Mouse (Mus musculus): Measurements from ENCODE around the gene Otop2.
A peak's percentile ranks its signal among the peaks of the same experiment; 100 is the strongest.

Gene Otop2

DNA sequence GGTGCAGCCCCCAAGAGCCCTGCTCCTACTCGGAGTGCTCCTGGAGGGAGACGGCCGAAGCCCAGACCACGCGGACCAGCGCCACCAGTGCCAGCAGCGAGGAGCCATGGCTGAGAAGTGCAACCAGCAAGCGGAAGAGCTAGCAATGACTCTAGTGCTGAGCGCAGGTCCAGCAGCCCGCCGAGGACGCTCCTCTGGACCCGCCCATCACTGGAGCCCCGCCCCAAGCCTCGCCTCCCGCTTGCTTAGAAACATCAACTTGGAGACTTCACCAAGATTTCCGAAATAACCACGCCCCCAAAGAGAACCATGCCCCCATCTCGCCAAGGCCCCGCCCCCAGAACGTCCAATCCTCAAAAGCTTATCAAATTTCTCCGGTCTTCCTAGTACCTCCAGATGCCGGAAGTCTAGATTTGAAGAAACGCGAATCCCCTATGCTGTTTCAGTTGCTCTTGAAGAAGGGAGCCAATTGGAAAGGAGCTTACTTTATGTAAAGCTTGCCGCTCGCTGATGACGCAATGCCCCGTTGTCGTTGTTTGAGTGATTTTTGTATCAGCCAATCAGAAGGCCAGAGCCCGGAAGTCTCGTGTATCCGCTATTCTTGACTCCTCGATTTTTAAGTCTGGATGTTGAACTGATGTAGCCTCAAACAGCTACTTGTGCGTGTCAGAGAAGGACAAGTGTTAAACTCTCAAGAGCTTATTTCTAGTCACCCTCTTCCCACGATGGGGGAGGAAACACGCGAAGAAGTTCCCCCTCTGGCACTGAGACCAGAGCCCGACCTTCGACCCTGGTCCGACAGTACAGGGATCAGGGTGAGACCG lies 30.0 kb upstream of the Otop2 start, which contains the start of gene Fdxr:
TSS of gene Fdxr (minus strand) at position 271 of the 824 bp plus-strand sequence.
- peak; percentile 99 for DNase-seq

DNA sequence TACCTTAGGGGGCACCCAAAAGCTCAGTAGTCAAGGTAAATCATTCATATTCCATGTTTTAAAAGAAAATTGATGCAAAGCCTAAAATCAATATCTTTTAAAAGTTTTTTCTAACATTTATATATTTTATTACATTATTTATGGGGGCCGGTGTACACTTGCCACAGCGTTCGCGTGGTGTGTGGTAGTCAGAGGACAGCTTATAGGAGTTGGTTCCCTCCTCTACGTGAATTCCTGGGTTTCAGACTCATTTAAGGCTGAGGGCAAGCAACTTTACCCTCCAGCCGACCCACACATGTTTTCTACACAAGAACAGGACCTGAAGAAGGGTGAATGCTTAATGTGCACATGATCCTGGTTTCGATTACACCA lies 29.4 kb upstream of the Otop2 start:
- DNase-seq: no peak

DNA sequence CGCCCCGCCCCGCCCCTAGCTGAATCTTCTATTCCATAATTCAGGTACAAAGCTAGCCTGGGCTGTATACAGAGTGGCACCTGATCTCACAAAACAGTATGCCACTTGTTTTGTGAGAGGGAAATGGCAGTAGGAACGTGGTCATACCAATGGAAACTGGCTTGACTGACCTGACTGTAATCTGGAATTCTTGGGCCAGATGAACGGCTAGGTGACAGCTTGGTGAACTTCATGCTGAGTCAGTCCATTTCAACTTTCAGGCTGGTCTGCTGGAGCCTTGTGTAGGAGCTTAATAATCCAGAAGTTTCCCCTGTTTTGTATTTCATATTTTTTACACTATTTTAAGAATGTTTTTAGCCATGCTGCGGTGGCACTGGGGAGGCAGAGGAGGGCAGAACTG lies 28.8 kb upstream of the Otop2 start:
- no peak for DNase-seq

DNA sequence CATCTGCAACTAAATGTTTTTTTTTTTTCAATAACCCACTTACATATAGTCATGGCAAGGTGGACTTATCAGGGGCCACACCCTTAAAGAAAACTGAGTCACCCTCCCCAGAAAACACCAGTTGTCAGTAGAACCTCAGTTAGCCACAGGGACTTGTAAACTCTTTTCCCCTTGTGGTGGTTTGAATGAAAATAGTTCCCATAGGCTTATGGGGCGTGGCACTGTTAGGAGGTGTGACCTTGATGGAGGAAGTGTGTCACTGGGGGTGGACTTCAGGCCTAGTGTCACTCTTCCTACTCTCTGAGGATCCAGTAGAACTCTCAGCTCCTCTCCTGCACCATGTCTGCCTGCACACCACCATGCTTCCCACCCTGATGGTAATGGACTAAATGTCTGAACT lies 27.2 kb upstream of the Otop2 start:
- DNase-seq: no peak

DNA sequence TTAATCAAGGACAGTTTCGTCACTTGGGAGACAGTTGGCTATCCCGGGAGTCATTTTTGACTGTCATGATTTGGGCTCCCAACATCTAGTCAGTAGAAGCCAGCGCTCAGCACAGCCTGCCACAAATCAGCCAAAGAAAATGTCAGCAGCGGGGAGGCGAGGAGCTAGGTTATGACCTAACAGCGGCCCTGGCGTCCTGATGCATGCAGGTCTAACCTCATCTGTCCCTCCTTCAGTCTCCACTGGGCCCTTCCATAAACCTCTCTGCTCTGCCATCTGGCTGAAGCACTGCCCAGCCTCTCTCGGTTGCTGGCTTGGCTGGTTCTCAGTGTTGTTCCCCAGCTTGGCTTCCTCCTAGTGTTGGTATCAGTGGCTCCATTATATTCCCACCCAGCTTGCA lies 24.7 kb upstream of the Otop2 start:
- DNase-seq: no peak

DNA sequence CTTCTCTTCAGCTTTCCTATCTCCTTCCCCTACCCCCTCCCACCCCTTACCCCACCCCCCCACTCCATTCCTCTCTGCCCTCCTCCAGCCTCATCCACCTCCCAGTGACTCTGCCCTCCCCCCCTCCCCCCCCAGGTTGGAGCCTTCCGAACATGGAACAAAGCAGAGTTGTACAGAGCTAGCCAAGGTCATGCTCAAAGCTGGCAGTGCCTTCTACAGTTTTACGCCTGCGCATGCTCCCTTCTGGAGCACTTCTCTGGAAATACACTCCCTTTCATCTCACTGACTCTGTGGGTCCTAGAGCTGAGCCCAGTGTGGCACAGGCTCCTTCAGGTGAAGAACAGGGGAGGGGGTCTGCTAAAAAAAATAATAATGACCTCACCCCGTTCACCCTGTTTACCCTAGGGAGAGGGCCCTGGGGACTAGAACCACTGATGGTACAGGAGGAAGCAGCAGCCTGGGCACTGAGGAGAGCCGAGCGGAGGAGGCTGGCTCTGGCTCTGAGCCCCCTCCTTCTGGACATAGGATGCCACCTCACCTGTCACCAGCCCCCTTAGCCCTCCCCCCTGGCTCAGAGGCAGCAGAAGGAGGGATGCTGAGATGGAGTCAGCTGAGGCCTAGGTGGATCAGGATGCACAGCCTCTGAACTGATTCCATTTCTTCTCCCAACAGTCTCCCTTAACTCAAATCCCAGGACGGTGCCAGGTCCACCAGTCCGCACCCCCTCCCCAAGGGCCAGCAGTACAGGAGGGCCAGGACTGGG lies 24.1 kb upstream of the Otop2 start:
- DNase-seq: no peak

DNA sequence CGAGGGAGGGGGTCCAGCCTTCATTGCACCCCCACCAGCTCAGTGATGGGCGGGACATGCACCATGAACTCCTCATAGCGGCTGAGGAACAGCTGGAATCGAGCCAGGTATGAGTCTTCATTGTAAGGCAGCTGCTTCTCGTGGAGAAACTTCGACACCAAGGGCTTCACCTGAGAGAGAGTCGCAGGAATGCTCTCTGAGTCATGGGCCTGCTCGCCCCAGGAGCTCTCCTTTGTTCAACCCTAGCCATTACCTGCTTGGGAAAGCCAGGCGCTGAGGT lies 23.5 kb upstream of the Otop2 start:
- no peak for DNase-seq

DNA sequence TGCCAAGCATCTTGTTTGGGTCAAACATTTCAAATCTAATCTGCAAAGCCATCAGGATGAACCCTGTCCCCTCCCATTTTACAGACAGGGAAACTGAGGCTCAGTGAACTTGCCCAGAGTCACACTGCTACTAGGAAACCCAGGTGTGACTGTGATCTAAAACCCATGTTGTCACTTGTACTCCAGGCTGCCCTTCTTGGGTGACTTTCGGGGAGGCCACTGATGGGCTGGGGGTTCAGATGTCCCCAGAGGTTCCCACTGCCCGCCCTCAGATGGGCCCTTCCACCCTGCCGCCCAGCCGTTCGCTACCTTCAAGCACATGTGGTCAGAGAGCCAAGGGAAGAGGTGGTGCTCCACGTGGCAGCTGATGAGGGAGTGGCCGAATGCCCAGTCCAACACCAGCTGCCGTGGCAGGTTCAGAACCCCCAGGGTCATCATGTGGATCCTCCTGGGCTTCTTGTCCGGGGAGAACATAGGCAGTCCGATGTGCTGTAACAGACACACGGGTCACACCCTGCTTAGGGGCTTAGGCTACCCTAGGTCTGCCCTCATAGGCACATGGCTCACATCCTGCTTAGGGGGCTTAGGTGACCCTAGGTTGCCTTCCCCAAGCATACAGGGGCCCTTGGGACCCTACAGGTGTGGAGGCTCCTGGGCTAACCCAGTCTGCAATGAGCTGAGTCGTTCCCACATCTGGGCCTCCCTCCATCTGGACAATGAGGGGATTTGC lies 22.9 kb upstream of the Otop2 start:
- no peak for DNase-seq

DNA sequence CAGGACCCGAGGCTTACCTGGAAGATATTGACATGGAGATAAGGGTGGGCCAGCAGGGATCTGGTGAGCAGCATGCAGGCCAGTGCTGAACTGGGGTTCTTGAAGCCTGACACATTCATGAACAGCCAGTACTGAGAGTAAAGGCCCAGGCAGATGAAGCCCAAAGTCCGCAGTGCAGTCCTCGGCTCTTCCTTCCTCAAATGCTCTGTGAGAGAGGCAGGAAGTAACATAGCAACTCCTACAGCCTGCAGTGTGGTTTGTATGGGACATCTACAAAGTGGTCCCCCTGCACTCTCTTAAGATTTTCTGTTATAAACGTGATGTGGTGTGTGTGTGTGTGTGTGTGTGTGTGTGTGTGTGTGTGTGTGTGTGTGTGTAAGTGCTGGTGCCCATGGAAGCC lies 21.7 kb upstream of the Otop2 start:
- DNase-seq: no peak

DNA sequence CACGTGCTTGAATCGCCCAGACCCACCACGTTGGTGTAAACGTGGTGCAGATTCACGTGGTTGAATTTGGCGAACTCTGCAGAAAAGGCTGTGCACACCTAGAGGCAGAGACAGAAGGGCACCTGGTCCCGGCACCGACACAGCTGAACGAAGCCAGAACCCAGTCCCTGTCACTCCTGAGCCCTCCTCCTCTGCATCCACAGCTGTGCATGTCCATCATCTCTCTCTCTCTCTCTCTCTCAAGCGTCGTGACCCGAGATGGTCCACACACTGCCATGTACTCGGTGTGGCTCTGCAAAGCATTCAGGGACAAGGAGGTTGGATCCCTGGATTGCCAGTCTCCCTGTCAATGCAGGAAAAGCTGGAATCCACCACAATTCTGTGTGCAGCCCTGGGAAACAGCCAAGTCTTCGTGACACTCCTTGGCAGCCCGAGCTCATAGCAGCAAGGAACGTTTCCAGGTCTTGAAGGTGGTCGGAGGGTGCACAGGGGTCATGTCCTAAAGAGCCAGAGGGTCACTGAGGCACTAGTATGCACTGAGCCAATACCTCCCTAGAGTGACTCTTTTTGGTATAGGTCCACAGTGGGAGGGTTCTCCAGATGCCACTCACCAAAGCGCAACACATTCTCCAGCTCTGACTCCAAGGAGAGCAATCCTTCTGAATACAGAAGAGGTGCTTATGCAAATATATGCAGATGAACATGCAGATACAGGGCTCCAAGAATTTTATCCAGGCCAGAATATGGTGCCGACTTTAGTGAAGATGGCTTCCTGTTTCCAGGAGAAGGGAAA lies 20.6 kb upstream of the Otop2 start:
- DNase-seq: no peak

DNA sequence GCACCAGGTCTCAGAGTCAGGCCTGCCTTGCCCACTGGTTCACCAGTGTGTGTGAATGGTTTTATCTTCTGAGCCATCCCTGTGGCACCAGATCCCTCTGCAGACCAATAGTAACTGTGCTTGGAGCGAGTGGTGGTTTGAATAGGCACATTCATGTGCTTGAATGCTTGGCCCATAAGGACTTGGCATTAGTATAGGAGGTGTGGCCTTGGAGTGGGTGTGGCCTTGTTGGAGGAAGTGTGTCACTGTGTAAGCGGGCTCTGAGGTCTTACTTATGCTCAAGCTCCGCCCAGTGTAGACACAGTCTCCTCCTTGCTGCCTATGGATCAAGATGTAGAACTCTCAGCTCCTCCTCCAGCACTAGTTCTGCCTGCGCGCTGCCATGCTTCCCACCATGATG lies 19.6 kb upstream of the Otop2 start:
- no peak for DNase-seq

DNA sequence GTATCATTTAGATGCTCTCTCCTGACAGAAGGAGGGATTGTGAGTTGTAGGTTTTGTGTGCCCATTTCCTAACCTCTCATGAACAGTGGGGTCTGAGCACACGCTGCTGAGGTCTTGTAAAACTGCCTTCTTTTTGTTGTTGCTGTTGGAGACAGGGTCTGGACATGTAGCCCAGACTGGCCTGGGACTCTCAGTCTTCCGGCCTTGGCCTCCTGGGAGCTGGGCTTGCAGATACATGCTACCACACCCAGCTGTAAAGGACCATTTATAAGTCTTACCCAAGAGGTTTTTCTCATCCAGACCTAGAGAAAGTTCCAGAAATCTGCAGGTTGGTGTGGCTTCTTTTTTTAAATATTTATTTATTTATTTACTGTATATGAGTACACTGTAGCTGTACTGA lies 18.7 kb upstream of the Otop2 start:
- DNase-seq: no peak

DNA sequence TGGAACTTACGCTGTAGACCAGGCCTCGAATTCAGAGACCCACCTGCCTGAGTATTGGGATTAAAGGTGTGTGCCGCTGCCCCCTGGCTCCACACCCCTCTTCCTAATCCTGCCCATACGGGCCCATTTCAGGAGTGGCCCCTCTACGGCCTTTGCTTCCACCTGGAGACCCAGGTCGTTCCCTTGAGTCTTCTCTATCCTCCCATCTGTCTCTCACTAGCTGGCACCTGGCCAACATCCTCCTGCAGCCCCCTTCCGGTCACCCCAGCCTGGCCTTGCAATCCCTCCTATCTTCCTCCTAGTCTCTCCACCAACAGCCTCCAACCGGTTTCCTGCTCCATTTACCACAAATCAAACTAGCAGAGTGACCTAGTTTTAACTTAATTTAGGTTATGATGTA lies 17.1 kb upstream of the Otop2 start:
- DNase-seq: no peak

DNA sequence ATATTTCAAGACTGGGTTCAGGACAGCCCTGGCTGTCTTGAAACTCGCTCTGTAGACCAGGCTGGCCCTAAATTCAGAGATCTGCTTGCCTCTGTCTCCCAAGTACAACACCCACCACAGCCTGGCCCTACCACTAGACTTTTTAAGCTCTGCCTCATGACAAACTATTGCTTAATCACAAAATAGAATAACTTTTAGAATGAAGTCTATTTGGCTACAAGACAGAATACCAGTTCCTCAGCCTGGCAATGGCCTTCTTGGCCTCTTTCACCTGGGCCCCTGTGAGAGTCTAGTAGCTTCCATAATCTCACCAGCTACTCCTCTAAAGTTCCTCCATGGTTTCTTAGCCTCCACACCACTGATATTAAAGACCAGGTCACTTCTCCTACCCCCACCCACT lies 16.6 kb upstream of the Otop2 start:
- DNase-seq: no peak

DNA sequence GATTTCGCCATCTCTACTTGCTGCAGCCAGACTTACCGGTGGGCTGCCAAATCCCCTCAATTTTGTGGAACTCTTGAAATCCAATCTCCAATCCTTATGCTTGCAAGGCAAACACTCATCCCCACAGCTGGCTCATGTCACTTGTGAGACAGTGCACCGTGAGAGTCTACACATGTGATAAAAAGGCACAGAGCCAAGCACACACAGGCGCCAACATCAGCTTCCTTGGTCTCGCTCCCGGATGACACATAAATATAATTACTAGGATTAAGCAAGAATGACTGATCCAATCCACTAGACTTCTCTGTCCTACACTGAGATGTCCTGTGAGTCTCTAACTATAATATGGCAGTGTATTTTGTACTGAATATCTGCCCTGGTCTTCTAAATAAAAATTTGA lies 16.0 kb upstream of the Otop2 start:
- DNase-seq: no peak

DNA sequence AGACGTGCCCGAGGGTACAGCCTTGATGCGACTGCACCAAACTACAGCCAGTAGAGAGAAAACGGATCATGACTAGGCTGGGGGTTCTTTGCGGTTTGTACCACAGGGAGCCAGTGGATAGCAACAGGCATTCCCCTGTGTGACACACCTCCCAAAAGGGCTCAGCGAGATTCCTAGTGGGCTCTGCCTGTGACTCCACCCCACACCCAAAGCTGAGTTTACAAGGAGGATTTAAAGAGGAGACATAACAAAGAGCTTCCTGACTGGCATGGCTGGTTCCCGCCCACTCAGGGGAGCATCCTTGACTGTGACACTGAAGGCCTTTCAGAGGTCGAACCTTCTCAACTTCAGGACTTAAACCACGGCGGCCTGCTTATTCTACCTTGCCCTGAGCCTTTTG lies 15.5 kb upstream of the Otop2 start:
- DNase-seq: no peak

DNA sequence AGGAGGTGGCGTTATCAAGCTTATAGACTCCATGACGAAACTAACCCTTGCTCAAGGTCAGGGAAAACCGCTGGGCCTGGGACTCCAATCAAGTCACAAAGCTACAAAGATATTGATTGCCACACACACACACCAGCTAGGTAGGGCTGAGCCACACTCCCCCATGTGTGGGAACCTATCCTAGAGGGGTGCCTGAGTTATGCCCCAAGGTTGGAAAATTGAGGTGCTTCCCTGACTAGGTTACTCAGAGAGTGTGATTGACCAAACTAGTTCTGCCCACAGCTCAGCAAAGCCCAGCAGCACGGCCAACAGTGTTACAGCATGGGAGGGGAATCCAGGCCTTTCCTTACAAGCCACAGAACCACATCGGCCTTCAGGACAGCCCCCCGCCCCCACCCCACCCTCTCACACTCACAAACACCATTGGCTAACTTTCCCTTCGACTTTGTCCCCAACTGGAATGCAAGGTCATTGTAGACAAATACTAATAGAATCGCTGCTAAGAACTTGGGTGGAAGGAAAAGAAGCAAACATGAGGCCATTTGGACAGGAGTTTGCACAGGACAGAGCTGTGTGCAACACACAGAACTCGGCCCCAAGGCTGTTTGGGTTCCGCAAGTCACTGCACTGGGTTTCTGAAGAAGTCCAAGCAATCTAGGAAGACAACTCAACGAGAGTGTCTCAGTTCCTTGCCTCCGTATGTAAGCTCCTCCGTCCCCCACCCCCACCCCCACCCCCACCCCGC lies 14.2 kb upstream of the Otop2 start:
- DNase-seq: no peak

DNA sequence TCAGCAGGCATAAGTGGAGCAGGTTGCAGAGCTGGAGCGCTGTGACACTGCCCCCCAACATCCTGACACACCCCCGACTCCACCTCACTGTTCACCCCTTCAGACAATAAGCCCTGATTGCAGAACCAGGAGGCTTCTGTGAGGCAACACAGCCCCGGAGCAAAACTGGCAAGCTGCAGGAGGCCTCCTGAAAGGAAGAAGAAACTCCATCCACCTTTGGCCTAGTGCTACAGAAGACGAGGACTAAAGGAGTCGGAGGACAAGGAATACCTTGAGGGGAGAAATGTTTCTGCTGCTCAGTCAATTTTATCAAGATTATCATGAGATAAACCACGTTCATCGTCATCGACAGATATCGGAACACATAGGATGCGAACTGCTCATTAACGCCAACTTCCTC lies 11.0 kb upstream of the Otop2 start:
- DNase-seq: no peak

DNA sequence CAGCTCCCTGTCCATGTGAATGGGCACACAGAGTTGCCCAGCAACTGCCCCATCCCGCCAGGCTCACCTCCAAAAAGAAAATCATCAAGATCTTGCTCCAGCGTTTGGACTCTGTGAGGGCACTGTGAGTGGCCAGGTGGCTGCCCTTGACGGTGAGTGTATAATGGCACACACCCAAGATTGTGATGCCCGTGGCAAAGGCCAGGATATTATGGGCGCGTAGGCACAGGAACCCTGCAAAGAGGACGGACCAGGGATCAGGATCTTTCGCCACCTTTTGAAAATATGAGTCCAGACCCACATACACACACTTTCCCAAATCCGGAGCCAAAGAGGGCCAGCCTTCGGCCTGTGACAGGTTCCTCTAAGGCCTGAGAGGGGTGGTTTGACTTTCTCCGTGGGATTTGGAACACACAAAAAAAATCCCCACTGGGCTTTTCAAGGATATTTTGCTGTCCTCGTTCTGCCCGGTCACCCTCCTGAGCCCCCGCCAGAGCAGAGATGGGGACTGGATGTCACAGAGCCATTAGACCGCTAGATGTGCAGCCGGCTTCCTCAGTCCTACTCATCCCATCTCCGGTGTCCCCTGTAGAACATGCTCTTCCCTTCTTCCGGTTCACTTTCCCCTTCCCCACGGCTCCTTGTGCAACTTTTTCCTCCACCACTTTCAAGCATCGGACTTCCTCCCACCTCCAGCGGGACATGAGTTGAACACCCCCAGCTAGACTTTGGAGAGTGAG lies 10.3 kb upstream of the Otop2 start:
- no peak for DNase-seq

DNA sequence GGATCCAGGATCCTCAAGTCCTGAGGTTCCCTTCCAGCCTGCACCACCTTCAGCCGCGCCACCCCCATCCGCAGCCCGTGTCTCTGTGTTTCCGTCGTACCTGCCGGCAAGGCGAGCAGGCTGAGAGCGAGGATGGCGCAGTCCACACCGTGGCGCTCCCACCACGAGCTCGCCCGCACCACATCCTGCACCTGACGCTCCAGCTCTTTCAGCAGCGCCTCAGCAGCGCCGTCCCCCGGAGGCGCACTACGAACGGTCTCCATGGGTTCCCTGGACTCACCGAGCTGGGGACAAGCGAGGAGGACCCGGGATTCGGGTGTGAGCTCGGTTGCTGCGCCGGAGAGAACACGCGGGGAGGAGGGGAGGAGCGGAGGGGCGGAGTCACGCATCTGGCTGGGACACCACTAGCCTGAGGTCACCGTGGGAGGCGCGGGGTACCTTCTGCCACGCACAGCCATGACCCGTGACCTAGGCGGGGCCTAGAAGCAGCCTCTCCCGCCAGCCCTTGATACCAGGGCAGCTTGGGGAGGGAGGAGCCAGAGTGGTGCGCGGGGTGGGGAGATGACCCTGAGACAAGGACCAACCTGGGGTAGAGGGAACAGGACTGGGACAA lies 9.6 kb upstream of the Otop2 start, which contains the start of gene Fads6:
TSS of gene Fads6 (minus strand) at position 450 of the 613 bp plus-strand sequence.
- peak; percentile 77 for DNase-seq

DNA sequence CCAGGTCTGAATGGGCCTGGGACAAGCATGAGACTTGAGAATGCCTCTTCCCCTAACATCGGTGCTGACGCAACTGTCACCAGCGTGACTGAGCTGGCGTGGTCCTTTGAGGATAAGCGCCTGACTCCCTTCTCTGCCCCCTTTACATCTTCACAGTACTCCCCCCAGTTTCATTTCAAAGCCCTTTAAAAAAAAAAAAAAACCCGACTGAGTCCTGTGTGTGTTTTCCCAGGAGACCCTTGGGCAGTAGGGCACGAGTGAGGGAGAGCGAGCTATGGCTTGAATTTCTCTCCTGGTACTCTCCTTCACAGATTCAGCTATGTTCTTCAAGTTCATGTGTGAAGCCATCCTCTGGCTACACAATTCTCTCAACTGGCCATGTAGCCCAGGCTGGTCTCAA lies 8.8 kb upstream of the Otop2 start:
- DNase-seq: no peak

Data from thymus, postnatal 25 days (tissue).